Mouse (Mus musculus) midbrain, embryonic 12.5 days (tissue): Measurements from ENCODE around the gene Ctnnal1. TPM values are rescaled to one million over a fixed set of nuclear protein-coding genes. Genes with fewer than 3 reads are reported as not detected.

Source experiments
- ATAC-seq: fragments of 200-750 bp; cut with Nextera tagmentation; 2 replicates; pipeline ENCODE4 v1.8.0; 2017; ENCODE audit warnings: low read depth, moderate TSS enrichment, moderate library complexity; ENCODE audit not compliant: low FRiP score
- H3K27ac ChIP-seq: fragments of 300-500 bp; sonication (generic); replicated peaks from 2 replicates; pipeline ENCODE4 v1.5.1; 2016; ENCODE audit warnings: mild to moderate bottlenecking
- H3K27me3 ChIP-seq: fragments of 300-500 bp; sonication (generic); 2 replicates; pipeline ENCODE4 v1.6.1; 2016; ENCODE audit warnings: mild to moderate bottlenecking
- H3K36me3 ChIP-seq: fragments of 300-500 bp; sonication (generic); 2 replicates; pipeline ENCODE4 v1.6.1; 2016
- H3K4me1 ChIP-seq: fragments of 300-500 bp; sonication (generic); 2 replicates; pipeline ENCODE4 v1.6.1; 2016
- H3K4me2 ChIP-seq: fragments of 300-500 bp; sonication (generic); replicated peaks from 2 replicates; pipeline ENCODE4 v1.6.1; 2016; ENCODE audit warnings: mild to moderate bottlenecking, moderate library complexity
- H3K4me3 ChIP-seq: fragments of 300-500 bp; sonication (generic); 2 replicates; pipeline ENCODE4 v1.5.1; 2016; ENCODE audit warnings: mild to moderate bottlenecking
- H3K9ac ChIP-seq: fragments of 300-500 bp; sonication (generic); replicated peaks from 2 replicates; pipeline ENCODE4 v1.6.1; 2016; ENCODE audit warnings: mild to moderate bottlenecking, moderate library complexity
- H3K9me3 ChIP-seq: fragments of 300-500 bp; sonication (generic); 2 replicates; pipeline ENCODE4 v1.6.1; 2016; ENCODE audit warnings: mild to moderate bottlenecking
- WGBS: fragments of 180-500 bp; shearing (Covaris S2); methylation state at CpG from one replicate; pipeline ENCODE4 v1.1.7; 2016; 5-methylcytosine and 5-hydroxymethylcytosine counted together
- polyA plus RNA-seq: library from polyadenylated mRNA; unstranded; fragments of >200 nt; fragmentation: Nextera tagmentation; extraction: Ambion mirVana; gene quantifications from 2 replicates; pipeline ENCODE4 v1.2.1, GENCODE M21; 2016

Gene Ctnnal1
- polyA plus RNA-seq, 1 experiment from 2014 or later: 29.6 TPM

GRCm38 (mm10) chr4:56831013-56831609 lies 33.9 kb downstream of the Ctnnal1 start:
- Histone ChIP-seq H3K27ac (no peak overlapping the region), H3K4me2 (no peak overlapping the region), H3K4me3 (no peak overlapping the region), H3K36me3 (peaks cover 61% of the 10 kb centered on the region), H3K27me3 (no peaks in the 10 kb centered on the region), H3K9me3 (no peaks in the 10 kb centered on the region), H3K9ac (no peak overlapping the region), H3K4me1 (0 out of 2 replicates have a peak, but pooled peaks cover 3% of the 10 kb centered on the region)
- ATAC-seq: no peak
- 60% methylated on average over 13 of the region's 13 CpGs for WGBS

GRCm38 (mm10) chr4:56829511-56829921 lies 35.5 kb downstream of the Ctnnal1 start:
- H3K27me3 ChIP-seq: no peaks in the 10 kb centered on the region
- no peak overlapping the region for H3K9ac ChIP-seq
- H3K36me3 ChIP-seq: peaks cover 52% of the 10 kb centered on the region
- no peak for ATAC-seq
- H3K4me1 ChIP-seq: 0 out of 2 replicates have a peak, but pooled peaks cover 3% of the 10 kb centered on the region
- no peaks in the 10 kb centered on the region for H3K9me3 ChIP-seq
- 40% methylated on average over 7 of the region's 7 CpGs for WGBS
- H3K27ac ChIP-seq: 0 out of 2 replicates have a peak overlapping the region, but pooled peaks have one; percentile 30
- no peak overlapping the region for H3K4me2 ChIP-seq
- H3K4me3 ChIP-seq: no peak overlapping the region

- Histone ChIP-seq H3K27ac (no peak overlapping the region), H3K4me2 (no peak overlapping the region), H3K9me3 (no peaks in the 10 kb centered on the region), H3K36me3 (peaks cover 49% of the 10 kb centered on the region), H3K9ac (no peak overlapping the region), H3K4me3 (no peak overlapping the region), H3K4me1 (0 out of 2 replicates have a peak, but pooled peaks cover 3% of the 10 kb centered on the region), H3K27me3 (no peaks in the 10 kb centered on the region)
- WGBS: 80% methylated on average over 3 of the region's 3 CpGs
- no peak for ATAC-seq
Observed at GRCm38 (mm10) chr4:56828932-56829331, 36.1 kb downstream of the Ctnnal1 start.

DNA sequence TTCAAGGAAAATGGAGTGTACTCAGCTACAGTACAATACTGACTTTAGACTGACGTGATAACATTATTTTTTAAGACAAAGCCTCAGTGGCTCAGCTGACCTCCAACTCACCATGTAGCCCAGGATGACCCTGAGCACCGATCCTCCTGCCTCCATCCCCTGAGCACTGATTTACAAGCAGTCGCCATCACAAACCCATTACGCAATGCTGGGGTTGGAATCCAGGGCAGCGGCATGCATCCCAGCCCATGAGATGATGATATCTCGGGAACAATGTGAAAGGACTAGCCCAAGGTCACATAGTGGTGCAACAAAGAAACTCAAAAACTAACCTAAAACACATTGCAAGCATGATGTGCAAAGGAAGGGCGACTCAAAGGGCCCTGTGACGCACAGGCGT lies 40.8 kb downstream of the Ctnnal1 start:
- H3K9ac ChIP-seq: no peak overlapping the region
- H3K4me1 ChIP-seq: no peaks in the 10 kb centered on the region
- H3K36me3 ChIP-seq: peaks cover 33% of the 10 kb centered on the region
- H3K4me2 ChIP-seq: no peak overlapping the region
- no peak overlapping the region for H3K4me3 ChIP-seq
- no peak for ATAC-seq
- no peaks in the 10 kb centered on the region for H3K9me3 ChIP-seq
- no peak overlapping the region for H3K27ac ChIP-seq
- 91% methylated on average over 9 of the region's 9 CpGs for WGBS
- H3K27me3 ChIP-seq: no peaks in the 10 kb centered on the region

GRCm38 (mm10) chr4:56820017-56820550 lies 44.9 kb downstream of the Ctnnal1 start:
- H3K9ac ChIP-seq: no peak overlapping the region
- ATAC-seq: 0 out of 2 replicates have a peak, but pooled peaks have one; percentile 41
- H3K36me3 ChIP-seq: peaks cover 21% of the 10 kb centered on the region

DNA sequence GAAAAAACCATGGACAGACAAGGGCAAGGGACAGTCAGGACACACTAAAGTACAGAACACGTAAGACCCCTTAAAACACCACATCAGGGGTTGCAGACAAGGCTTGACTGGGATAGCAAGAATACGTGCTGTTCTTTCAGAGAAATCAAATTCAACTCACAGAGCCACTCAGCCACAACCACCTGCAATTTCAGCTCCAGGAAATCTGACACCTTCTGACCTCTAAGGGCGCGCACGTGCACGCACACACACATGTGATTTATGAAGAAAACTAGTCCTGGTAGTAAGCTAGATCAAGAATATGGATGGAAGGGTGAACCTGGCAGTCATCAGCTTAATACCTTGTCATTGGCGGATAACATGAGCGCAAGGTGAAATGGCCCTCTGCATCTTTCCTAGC lies 49.9 kb downstream of the Ctnnal1 start:
- Histone ChIP-seq H3K27ac (no peak overlapping the region), H3K36me3 (peaks cover 21% of the 10 kb centered on the region), H3K4me1 (no peaks in the 10 kb centered on the region), H3K4me2 (no peak overlapping the region), H3K9ac (no peak overlapping the region), H3K9me3 (no peaks in the 10 kb centered on the region), H3K27me3 (no peaks in the 10 kb centered on the region), H3K4me3 (no peak overlapping the region)
- ATAC-seq: no peak
- WGBS: 89% methylated on average over 8 of the region's 8 CpGs

More at GRCm38 (mm10) chr4:56820017-56820550, 44.9 kb downstream of the Ctnnal1 start:
- no peaks in the 10 kb centered on the region for H3K27me3 ChIP-seq
- no peak overlapping the region for H3K4me2 ChIP-seq
- no peaks in the 10 kb centered on the region for H3K4me1 ChIP-seq
- no peak overlapping the region for H3K27ac ChIP-seq
- H3K9me3 ChIP-seq: no peaks in the 10 kb centered on the region
- no peak overlapping the region for H3K4me3 ChIP-seq

GRCm38 (mm10) chr4:56812096-56812495 lies 52.9 kb downstream of the Ctnnal1 start:
- no peak for ATAC-seq
- peaks cover 32% of the 10 kb centered on the region for H3K36me3 ChIP-seq
- H3K9ac ChIP-seq: no peak overlapping the region
- no peaks in the 10 kb centered on the region for H3K4me1 ChIP-seq
- H3K27ac ChIP-seq: no peak overlapping the region
- no peak overlapping the region for H3K4me2 ChIP-seq
- H3K27me3 ChIP-seq: no peaks in the 10 kb centered on the region
- no peak overlapping the region for H3K4me3 ChIP-seq
- no peaks in the 10 kb centered on the region for H3K9me3 ChIP-seq
- 91% methylated on average over 4 of the region's 4 CpGs for WGBS

DNA sequence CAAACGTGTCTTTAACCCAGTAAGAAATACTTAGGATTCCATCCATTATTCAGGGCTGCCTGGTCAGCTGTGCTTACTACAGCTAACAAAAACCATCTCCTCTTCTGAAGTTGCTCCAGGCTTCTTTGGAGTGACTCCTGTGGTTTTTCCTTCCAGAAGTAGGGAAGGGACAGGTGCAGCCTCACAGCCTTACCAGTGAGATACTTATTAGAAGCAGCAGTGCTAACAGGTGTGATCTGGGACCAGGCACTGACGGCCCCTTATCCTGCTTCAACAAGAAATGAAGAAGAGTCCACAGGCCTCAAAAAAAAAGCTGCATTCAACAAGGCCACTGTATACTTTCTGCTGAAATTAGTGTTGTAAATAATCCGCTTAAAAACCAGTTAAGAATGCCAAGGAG lies 53.3 kb downstream of the Ctnnal1 start:
- H3K36me3 ChIP-seq: peaks cover 34% of the 10 kb centered on the region
- H3K27me3 ChIP-seq: no peaks in the 10 kb centered on the region
- ATAC-seq: no peak
- H3K9me3 ChIP-seq: no peaks in the 10 kb centered on the region
- no peaks in the 10 kb centered on the region for H3K4me1 ChIP-seq
- no peak overlapping the region for H3K4me2 ChIP-seq
- no peak overlapping the region for H3K9ac ChIP-seq
- 62% methylated on average over 3 of the region's 3 CpGs for WGBS
- no peak overlapping the region for H3K27ac ChIP-seq
- H3K4me3 ChIP-seq: no peak overlapping the region

DNA sequence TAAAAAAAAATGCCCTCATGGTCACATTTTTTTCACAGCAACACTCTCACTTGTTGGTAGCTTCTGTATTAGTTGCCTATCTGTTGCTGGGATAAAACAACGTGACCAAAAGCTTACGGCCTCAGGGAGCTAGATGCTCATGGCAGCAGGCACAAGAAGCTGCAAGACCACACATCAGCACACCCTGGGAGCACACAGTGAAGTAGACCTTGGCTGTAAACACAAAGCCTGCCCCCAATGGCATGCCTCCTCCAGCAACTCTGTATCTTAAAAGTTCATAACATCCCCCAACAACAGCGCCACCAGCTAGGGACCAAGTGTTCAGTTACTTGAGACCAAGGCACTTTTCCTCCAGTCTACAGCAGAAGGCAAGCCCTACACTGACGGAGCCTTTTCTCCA lies 55.9 kb downstream of the Ctnnal1 start:
- no peak for ATAC-seq
- Histone ChIP-seq H3K27me3 (no peaks in the 10 kb centered on the region), H3K27ac (no peak overlapping the region), H3K4me2 (no peak overlapping the region), H3K4me1 (peaks cover 2% of the 10 kb centered on the region; the same call in 1 of the 2 replicates), H3K36me3 (peaks cover 35% of the 10 kb centered on the region), H3K9ac (no peak overlapping the region), H3K4me3 (no peak overlapping the region), H3K9me3 (no peaks in the 10 kb centered on the region)
- 74% methylated on average over 4 of the region's 4 CpGs for WGBS

DNA sequence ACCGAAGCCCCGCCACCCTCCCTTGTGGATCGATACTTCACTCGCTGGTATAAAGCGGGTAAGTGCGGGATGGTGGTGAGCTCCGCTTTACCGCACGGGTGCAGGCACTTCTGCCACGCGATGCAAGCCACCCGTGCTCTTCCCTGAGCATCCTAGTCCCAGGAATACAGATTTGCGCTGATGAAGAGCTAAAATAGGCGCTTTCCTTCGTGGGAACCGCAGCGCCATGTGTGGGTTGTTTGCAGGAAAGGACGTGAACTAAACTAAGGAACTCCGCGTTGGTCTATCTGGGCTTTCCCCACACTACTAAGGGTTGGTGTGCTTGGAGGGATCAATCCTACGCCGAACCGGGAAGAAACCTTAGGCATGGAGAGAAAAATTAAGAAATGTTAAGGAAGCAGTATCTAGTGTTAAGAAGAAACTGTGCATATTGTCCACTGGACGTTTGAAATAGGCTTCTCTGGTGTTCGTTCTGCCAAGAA lies 62.3 kb downstream of the Ctnnal1 start:
- H3K4me2 ChIP-seq: peak overlapping the region; percentile 68
- 2% methylated on average over 25 of the region's 25 CpGs for WGBS
- H3K27me3 ChIP-seq: no peaks in the 10 kb centered on the region
- peaks cover 43% of the 10 kb centered on the region for H3K36me3 ChIP-seq
- peak overlapping the region; percentile 79; the same call in 1 of the 2 replicates for H3K27ac ChIP-seq
- peak overlapping the region; percentile 73 for H3K9ac ChIP-seq
- H3K4me3 ChIP-seq: peak overlapping the region; percentile 93
- H3K4me1 ChIP-seq: peaks cover 25% of the 10 kb centered on the region
- H3K9me3 ChIP-seq: no peaks in the 10 kb centered on the region
- ATAC-seq: no peak

- Histone ChIP-seq H3K4me2 (peak within 1 kb of the TSS; percentile 68), H3K36me3 (peaks cover 43% of the 10 kb centered on the region), H3K9ac (peak within 1 kb of the TSS; percentile 73), H3K27me3 (no peaks in the 10 kb centered on the region), H3K9me3 (no peaks in the 10 kb centered on the region), H3K27ac (peak within 1 kb of the TSS; percentile 79), H3K4me3 (peak within 1 kb of the TSS; percentile 93), H3K4me1 (peaks cover 25% of the 10 kb centered on the region)
- WGBS: under 1% methylated on average over 72 of the region's 72 CpGs
- peak; percentile 98 for ATAC-seq
Observed at GRCm38 (mm10) chr4:56801907-56802668, 62.9 kb downstream of the Ctnnal1 start, which contains the start of the genes Elp1 and Fam206a. Gene Elp1 (minus strand): TSS chr4:56802331. Gene Fam206a (plus strand): TSS chr4:56802345.

GRCm38 (mm10) chr4:56791373-56791772 lies 73.6 kb downstream of the Ctnnal1 start:
- H3K27ac ChIP-seq: no peak overlapping the region
- no peak overlapping the region for H3K4me3 ChIP-seq
- H3K4me1 ChIP-seq: no peaks in the 10 kb centered on the region
- no peaks in the 10 kb centered on the region for H3K27me3 ChIP-seq
- ATAC-seq: no peak
- no peak overlapping the region for H3K4me2 ChIP-seq
- peaks cover 92% of the 10 kb centered on the region for H3K36me3 ChIP-seq
- H3K9ac ChIP-seq: no peak overlapping the region
- H3K9me3 ChIP-seq: no peaks in the 10 kb centered on the region
- WGBS: 52% methylated on average over 1 of the region's 1 CpGs
